Mouse (Mus musculus) lung, adult 10 weeks (tissue): Measurements from ENCODE around the gene Ackr3. TPM values are rescaled to one million over a fixed set of nuclear protein-coding genes. Genes with fewer than 3 reads are reported as not detected.

ENCODE experiments used
- polyA plus RNA-seq: library from polyadenylated mRNA; stranded (reverse); fragments of 350-450 nt; fragmentation: Illumina TruSeq; extraction: RNeasy Lipid Tissue Mini Kit (QIAGEN cat#74804); gene quantifications from one replicate; pipeline ENCODE4 v1.2.3, GENCODE M21; 2014; ENCODE audit warnings: low read depth, low replicate concordance; ENCODE audit not compliant: insufficient read depth

Ackr3 gene
- 21.6 TPM for polyA plus RNA-seq

DNA sequence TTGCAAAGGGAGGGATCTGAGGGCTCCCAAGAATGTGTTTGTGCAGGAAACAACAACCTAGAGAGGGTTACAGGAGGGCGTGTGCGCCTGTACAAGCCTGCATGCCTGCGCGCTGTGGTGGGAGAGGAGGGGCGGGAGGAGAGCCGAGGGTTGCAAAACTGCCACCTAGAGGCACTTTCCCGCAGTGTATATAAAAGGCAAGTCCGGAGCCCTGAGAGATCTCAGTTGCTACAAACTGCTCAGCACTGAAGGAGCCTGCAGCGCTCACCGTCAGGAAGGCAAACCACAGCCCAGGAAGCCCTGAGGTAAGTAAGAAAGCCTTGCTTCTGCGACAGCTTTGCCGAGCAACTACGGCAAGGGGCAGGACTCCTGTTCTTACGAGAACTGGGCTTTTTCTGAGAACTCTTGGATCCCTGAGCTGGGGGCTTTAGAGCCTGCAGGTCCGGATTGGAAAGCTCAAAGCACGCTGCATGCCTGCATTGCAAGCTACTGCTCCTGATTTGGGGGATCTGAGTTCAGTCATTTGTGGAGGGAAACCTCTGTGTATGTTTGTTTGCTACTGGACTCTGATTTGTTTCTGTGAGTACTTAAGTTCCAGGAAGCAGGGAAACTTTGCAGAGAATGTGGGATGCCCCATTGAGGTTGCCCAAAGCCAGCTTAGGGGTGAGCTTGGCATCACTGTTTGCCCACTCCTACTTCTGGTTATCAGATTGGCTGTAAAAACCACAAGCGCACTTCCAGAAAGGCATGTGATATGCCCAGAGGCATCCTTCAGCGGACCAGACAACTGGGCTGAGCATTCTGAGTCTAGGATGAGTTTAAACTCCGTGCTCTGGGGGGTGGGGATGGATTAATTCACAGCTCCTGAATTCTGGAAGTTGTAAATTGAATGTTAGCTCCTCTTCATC, at the start of gene Ackr3:
Ackr3 (plus strand) TSS at position 198 of the 908 bp plus-strand sequence.

Other genes with a start within 250 kb of the Ackr3 start
- gene Asb18, start 189.3 kb upstream of the Ackr3 start, polyA plus RNA-seq: 0.17 TPM
- gene Iqca, start 50.6 kb upstream of the Ackr3 start, polyA plus RNA-seq: 6.7 TPM